Mouse (Mus musculus): Measurements from ENCODE around the gene Hoxb5. TPM values are rescaled to one million over a fixed set of nuclear protein-coding genes. Genes with fewer than 3 reads are reported as not detected.

The Hoxb5 gene
- total RNA-seq, 2 experiments from 2014 or later, result not detected

GRCm38 (mm10) chr11:96285771-96286738 is 17.1 kb upstream of the Hoxb5 start, which contains the start of gene Hoxb7:
Hoxb7 (plus strand) TSS chr11:96286623.
- DNase-seq, result no peak
- intact Hi-C loops (cut with DNase I), result no loop called here

DNA sequence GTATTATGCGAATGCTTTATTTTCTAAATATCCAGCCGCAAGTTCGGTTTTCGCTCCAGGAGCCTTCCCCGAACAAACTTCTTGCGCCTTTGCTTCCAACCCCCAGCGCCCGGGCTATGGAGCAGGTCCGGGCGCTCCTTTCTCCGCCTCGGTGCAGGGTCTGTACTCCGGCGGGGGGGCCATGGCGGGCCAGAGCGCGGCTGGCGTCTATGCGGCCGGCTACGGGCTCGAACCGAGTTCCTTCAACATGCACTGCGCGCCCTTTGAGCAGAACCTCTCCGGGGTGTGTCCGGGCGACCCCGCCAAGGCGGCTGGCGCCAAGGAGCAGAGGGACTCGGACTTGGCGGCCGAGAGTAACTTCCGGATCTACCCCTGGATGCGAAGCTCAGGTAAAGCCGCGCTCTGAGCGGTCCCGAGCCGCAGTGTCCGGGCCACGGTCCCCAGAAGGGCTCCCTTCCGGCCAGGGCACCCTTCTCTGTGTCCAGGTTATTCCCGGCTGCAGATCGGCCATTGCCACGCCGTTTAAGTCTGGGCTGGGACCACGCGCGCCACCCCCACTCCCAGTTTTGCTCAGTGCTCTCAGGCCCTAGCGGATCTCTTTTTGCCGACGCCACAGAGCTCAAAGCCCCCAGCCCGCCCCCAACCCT is 16.3 kb upstream of the Hoxb5 start:
- intact Hi-C loops (cut with DNase I), result no loop called here
- no peak for DNase-seq

DNA sequence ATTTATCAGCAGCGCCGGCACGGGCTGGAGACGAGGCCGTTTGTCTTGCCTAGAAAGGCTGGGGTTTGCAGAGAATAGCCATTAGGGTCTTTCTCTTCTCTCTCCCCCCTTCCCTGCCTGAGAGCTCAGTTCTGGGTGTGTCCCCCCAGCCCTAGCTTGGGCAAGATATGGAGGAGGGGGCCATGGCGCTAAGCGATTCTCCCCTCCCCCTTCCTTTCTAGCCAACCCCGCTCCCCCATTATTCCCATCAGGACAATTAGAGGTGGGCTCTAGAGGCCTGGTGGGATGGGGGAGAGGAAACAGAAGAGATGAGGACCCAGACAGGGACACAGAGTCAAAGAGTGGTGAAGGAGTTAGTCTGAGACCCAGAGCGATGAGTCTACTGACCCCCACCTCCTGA is 15.7 kb upstream of the Hoxb5 start:
- DNase-seq, result no peak

DNA sequence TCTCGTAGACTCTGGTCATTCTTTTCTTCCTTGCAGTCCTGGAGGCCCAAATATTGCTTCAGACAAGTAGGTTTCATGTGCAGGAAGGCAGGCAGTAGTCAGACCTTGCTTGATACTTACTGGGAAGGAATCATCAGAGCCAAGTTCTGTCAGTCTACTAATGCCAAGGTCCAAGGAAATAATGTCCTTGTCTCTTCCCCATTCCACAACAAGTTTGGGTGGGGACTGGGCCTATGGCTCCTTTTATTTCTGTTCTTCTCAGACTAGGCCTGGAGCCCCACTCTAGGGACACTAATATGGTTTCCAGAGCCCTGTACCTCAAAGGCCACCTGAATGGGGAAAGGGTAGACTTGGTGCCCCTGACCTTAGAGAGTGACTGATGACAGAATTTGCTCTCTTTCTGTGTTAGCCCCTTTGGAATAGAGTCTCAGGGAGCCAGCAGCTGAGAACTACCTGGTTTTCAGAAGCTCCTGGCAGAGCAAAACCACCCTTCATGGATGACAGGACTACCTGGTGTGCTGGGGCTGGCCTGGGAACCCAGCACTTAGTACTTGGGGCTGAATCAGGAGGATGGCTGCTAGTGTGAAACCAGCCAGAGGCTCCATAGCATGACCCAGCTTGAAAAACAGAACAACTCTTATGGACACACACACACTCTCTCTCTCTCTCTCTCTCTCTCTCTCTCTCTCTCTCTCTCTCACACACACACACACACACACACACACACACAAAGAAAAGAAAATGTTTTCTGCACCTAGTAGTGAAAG is 14.5 kb upstream of the Hoxb5 start:
- DNase-seq, result no peak
- intact Hi-C loops (cut with DNase I), result no loop called here

More for the DNA sequence above, 15.7 kb upstream of the Hoxb5 start:
- intact Hi-C loops (cut with DNase I), result no loop called here

GRCm38 (mm10) chr11:96289293-96289692 is 13.8 kb upstream of the Hoxb5 start:
- no peak for DNase-seq
- intact Hi-C loops (cut with DNase I), result no loop called here

GRCm38 (mm10) chr11:96289837-96290236 is 13.3 kb upstream of the Hoxb5 start:
- no peak for DNase-seq
- intact Hi-C loops (cut with DNase I), result no loop called here

DNA sequence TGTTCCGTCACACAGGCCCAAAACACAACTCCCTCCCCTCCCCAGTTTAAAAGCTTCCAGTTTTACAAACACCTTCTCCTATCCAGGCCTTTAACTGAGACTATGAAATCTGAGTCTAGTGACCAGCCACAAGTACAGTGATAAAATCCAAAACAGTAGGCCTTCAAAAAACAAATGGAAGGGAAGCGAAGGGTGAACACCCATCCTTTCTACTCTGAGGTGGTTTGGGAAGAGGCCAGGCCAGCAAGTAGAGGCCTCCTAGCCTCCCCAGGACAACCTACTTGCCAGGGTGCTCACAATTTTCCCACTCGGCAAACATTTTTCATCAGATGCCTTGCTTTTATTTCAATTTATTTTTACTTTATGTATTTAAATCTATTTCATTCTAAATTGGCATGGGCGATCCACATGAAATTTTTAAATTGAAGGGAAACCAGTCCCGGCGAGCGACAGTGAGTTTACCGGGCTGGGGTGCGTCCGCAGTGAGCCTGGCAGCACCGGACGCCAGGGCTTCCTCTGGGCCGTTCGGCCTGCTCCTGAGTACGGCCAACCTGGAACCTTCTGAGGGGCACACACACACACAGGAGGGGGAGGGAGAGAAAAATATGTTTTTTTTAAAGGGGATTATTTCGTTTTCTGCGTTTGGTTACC is 12.3 kb upstream of the Hoxb5 start:
- DNase-seq, result no peak
- intact Hi-C loops (cut with DNase I), result no loop called here

DNA sequence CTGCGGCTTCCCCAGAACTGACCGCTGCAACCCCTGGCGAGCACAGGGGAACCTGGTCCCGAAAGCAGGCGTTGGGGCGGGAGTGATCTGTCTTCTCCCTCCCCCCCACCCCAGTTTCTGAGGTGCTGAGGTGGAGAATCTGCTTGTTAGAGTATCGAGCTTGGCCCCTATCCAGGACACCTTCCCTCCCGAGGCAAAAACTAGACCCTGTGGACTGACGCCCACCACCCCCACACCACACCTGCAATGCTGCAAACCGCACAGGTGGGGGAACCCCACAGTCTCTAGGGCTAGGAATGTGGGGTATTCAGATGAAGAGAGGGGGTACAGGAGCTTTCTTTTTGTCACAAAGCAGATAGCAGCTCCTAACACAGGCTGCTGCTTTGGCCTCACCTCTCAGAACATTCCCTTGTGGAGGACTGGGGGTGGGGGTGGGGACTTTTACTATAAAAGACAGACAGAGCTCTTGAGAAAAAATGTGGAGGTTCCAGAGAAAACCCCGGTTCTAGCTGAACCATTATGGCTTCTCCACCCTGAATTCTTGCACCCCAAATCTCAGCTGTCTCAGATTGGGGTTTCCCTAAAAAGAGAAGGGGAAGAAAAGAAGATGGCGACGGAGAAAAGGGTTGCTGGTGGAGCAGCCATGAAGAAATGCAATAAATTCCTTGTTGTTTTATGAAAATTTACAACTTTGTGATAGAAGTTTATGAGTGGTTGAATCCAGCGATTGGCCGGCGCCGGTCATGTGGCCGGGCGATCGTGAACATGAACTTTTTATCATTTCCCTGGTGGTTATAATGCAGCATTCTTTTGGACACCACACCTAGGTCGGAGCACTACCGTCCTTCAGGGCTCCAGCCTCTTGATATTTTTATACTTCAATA is 11.2 kb upstream of the Hoxb5 start, which contains the start of gene Hoxb6:
Hoxb6 (plus strand) TSS at position 796 of the 884 bp plus-strand sequence.
- intact Hi-C loops (cut with DNase I), result no loop called here
- no peak for DNase-seq

DNA sequence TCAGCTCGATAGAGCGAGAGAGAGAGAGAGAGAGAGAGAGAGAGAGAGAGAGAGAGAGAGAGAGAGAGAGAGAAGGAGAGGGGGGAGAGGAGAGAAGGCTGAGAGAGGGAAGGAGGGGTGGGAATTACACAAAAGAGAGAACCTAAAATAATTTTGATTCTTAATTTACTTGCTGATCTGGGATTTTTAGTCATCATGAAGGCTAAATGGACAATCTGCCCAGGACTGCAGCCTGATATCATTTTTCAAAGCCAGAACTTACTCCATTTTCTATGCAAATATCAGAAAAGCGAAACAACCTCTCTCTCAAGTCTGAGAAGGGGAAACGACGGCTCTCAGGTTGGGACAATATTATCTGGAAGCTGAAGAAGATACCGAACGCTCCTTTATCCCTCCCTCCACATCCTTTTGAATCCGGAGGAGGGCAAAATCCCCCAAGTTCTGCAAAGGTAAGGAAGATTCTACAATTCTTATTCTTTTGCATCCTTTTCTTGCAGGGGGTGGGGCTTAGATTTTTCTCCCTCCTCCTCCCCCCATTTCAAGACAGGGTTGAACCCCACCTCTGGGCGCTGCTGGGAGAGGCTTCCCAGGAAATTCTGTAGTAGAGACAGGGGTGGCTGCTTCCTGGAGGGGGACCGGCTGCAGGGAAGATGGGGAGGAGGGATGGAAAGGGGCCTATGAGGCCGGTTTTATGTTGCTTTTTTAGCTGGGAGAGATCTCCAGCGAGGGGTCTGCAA is 10.4 kb upstream of the Hoxb5 start:
- intact Hi-C loops (cut with DNase I), result no loop called here
- no peak for DNase-seq

- intact Hi-C loops (cut with DNase I), result no loop called here
- no peak for DNase-seq
These were observed 9.7 kb upstream of the Hoxb5 start for GRCm38 (mm10) chr11:96293302-96293921.

- intact Hi-C loops (cut with DNase I), result no loop called here
- DNase-seq, result peak; percentile 70
These were observed 8.7 kb upstream of the Hoxb5 start for GRCm38 (mm10) chr11:96294245-96295091.

- intact Hi-C loops (cut with DNase I), result no loop called here
These were observed 7.9 kb upstream of the Hoxb5 start for GRCm38 (mm10) chr11:96295092-96295835.

GRCm38 (mm10) chr11:96296997-96297396 is 6.1 kb upstream of the Hoxb5 start:
- intact Hi-C loops (cut with DNase I), result no loop called here
- no peak for DNase-seq

More at GRCm38 (mm10) chr11:96295092-96295835, 7.9 kb upstream of the Hoxb5 start:
- DNase-seq, result no peak

DNA sequence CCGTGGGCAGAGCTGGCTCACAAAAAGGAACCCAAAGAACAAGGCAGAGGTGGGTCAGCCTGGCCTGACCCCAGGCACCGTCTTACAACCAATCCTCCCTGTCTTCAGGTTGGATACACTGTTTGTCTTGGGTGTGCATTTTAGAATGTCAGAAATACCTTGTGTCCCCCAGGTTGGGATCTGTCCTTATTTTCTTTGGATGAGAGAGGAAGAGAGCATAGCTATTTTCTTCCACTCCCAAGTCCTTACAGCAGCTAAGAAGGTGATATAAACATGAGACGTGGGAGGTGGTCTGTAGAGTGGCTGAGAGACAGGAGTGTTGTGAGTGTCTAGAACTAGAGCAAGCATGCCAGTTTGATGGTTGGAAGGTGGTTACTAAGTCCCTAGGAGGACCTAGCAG is 5.7 kb upstream of the Hoxb5 start:
- no peak for DNase-seq
- intact Hi-C loops (cut with DNase I), result no loop called here

- no peak for DNase-seq
- intact Hi-C loops (cut with DNase I), result no loop called here
These were observed 5.0 kb upstream of the Hoxb5 start for GRCm38 (mm10) chr11:96297968-96298635.
